Mouse (Mus musculus): ENCODE measurements around the gene Adap1. TPM values are rescaled to one million over a fixed set of nuclear protein-coding genes. Genes with fewer than 3 reads are reported as not detected.

The Adap1 gene
- polyA plus RNA-seq, 1 experiment, result 23.2 TPM

DNA sequence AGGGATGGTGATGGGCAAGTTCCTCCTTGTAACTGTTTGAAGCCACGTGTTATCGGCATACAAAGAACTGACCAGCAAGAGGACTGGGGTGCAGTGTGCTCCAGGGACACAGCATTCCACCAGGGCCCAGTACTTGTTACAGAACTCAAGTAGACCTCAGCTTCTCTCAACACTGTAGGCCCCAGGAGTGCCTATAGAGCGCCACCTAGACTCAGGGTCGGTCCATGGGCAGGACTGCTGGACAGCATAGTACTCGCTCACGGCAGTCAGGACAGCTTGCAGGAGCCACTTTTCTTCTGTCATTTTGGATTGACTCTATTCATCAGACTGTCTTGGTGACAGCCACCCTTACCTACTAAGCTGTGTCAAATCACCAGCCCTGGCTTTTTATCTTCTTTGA, 70.5 kb downstream of the Adap1 start:
- no peak for TF ChIP-seq POLR2A (IDR thresholded peaks at IDR 0.05; ENCODE audit: low read depth, low read length)
- no peaks in the 10 kb centered on the region for H3K27me3 ChIP-seq (ENCODE audit: control insufficient read depth, insufficient read depth, low read length)
- H3K27ac ChIP-seq (ENCODE audit: insufficient read depth, low read length), result no peak overlapping the region
- H3K4me1 ChIP-seq (ENCODE audit: control insufficient read depth, insufficient read depth, insufficient read length), result peaks cover 17% of the 10 kb centered on the region; the same call in 1 of the 2 replicates
- no peak for DNase-seq (ENCODE audit: low read depth in 1 of 2, low spot score in 2 of 2)
- H3K36me3 ChIP-seq (ENCODE audit: control insufficient read depth, insufficient read depth, low read length), result no peaks in the 10 kb centered on the region
- H3K4me3 ChIP-seq (ENCODE audit: extremely low read depth, insufficient read depth, insufficient read length), result no peak overlapping the region
- 89% methylated on average over 6 of the region's 6 CpGs for WGBS

DNA sequence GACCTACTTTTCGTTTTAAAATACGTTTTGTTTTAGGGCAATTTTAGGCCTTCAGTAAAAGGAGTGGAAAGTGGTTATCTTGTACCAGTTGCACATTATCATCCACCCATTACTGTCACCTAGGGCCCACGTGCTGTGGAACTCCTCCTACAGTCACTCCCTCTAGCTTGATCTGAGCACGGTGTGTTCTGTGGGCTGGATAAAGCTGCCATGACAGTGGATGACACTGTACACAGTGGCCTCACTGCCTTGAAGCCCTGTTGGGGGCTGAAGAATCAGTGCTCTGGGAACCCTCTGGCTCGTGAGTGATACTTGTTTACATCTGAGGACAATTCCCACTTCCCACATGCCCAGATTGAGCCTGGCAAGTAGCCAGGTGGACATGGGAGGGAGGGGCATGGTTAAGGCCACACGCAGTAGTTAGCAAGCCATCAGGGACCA, 72.1 kb downstream of the Adap1 start:
- peaks cover 4% of the 10 kb centered on the region for H3K36me3 ChIP-seq (ENCODE audit: control insufficient read depth, insufficient read depth, low read length)
- no peak for DNase-seq (ENCODE audit: low read depth in 1 of 2, low spot score in 2 of 2)
- peak overlapping the region; percentile 93 for H3K27ac ChIP-seq (ENCODE audit: insufficient read depth, low read length)
- TF ChIP-seq CTCF (IDR thresholded peaks at IDR 0.05; ENCODE audit: extremely low read depth, insufficient read depth, insufficient read length, insufficient replicate concordance) (no peak), POLR2A (IDR thresholded peaks at IDR 0.05; ENCODE audit: low read depth, low read length) (no peak)
- H3K4me1 ChIP-seq (ENCODE audit: control insufficient read depth, insufficient read depth, insufficient read length), result peaks cover 17% of the 10 kb centered on the region; the same call in 1 of the 2 replicates
- WGBS, result 3% methylated on average over 6 of the region's 6 CpGs
- H3K4me3 ChIP-seq (ENCODE audit: extremely low read depth, insufficient read depth, insufficient read length), result peak overlapping the region; percentile 88
- H3K27me3 ChIP-seq (ENCODE audit: control insufficient read depth, insufficient read depth, low read length), result no peaks in the 10 kb centered on the region

DNA sequence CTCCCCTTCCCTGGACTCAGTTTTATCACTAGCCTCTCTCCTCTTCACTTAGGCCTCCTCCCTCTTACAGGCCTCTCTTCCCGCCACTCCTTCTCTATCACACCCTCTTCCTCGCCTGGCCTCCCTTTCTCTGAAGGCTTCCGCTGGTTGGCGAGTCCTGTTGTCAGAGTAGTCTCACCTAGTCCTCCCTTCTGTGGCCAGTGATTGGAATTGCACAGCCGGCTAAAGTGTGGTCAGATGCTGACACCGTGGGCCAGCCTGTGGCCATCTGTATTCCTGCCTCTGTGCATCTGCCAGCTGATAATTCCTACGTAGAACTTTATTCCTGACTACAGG, 72.5 kb downstream of the Adap1 start:
- WGBS, result under 1% methylated on average over 7 of the region's 7 CpGs
- DNase-seq (ENCODE audit: low read depth in 1 of 2, low spot score in 2 of 2), result peak in 1 of 2 experiments; percentile 18
- H3K4me1 ChIP-seq (ENCODE audit: control insufficient read depth, insufficient read depth, insufficient read length), result peaks cover 17% of the 10 kb centered on the region; the same call in 1 of the 2 replicates
- peak overlapping the region; percentile 93 for H3K27ac ChIP-seq (ENCODE audit: insufficient read depth, low read length)
- peaks cover 5% of the 10 kb centered on the region for H3K36me3 ChIP-seq (ENCODE audit: control insufficient read depth, insufficient read depth, low read length)
- H3K27me3 ChIP-seq (ENCODE audit: control insufficient read depth, insufficient read depth, low read length), result no peaks in the 10 kb centered on the region
- H3K4me3 ChIP-seq (ENCODE audit: extremely low read depth, insufficient read depth, insufficient read length), result peak overlapping the region; percentile 88
- TF ChIP-seq POLR2A (IDR thresholded peaks at IDR 0.05; ENCODE audit: low read depth, low read length) (no peak), CTCF (IDR thresholded peaks at IDR 0.05; ENCODE audit: extremely low read depth, insufficient read depth, insufficient read length, insufficient replicate concordance) (no peak)

DNA sequence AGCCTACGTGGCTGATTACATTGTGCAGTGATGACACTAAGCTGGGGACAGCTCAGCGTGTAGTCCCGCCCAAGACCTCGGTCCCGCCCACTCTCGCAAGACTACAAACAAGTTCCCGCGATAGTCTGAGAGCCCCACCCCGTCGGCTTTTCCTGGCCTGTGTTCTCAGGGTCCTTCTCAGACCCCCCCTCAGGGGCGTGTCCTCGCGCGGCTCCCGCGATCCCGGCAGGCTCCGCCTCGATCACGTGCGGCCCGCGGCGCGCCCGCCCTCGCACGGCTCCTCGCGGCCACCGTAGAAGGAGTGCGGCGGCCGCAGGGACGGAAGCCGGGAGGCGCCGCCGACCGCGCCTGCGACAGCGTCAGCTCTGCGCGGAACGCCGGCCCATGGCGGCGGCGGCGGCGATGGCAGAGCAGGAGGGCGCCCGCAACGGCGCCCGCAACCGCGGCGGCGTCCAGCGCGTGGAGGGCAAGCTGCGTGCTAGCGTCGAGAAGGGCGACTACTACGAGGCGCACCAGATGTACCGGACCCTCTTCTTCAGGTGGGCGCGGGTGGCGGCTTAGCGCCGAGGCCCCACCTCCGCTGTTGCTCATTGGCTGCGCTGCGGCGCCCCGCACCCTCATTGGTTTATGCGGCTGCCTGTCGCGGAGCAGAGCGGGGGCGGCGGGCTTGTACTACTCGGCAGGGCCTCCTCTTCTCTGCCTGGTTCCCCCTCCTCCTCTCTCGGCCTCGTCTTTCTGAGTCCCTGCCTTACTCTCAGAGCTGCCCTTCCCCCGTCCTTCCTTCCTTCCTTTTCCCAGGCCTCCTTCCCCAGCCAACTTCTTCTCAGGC, 73.1 kb downstream of the Adap1 start, which contains the start of gene Get4:
Gene Get4, plus strand, starts transcription at position 244 of the 829 bp plus-strand sequence.
- Histone ChIP-seq H3K27me3 (ENCODE audit: control insufficient read depth, insufficient read depth, low read length) (no peaks in the 10 kb centered on the region), H3K4me3 (ENCODE audit: extremely low read depth, insufficient read depth, insufficient read length) (peak within 1 kb of the TSS; percentile 88), H3K4me1 (ENCODE audit: control insufficient read depth, insufficient read depth, insufficient read length) (peaks cover 17% of the 10 kb centered on the region; the same call in 1 of the 2 replicates), H3K36me3 (ENCODE audit: control insufficient read depth, insufficient read depth, low read length) (peaks cover 10% of the 10 kb centered on the region), H3K27ac (ENCODE audit: insufficient read depth, low read length) (peak within 1 kb of the TSS; percentile 93)
- peak; percentile 98 to 99 for DNase-seq (ENCODE audit: low read depth in 1 of 2, low spot score in 2 of 2)
- TF ChIP-seq CTCF (IDR thresholded peaks at IDR 0.05; ENCODE audit: extremely low read depth, insufficient read depth, insufficient read length, insufficient replicate concordance) (no peak), POLR2A (IDR thresholded peaks at IDR 0.05; ENCODE audit: low read depth, low read length) (peak; percentile 6; the same call in 1 of the 2 replicates)
- under 1% methylated on average over 90 of the region's 90 CpGs for WGBS

DNA sequence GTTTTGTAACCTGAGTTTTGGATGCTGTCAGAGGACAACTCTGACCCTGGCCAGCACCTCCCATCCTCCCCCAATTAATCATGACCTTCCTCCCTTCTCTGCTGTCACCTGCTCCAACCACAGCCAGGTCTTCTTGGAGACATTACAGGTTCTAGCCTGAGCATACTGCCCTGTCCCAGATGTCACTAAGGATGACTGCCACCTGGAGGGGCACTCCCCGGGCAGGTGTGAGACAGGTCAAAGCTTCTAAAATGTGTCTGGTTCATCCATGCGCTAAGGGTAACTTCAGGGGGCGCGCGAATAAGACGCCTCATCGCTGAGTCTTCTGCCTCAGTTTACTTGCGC, 73.7 kb downstream of the Adap1 start:
- Histone ChIP-seq H3K27me3 (ENCODE audit: control insufficient read depth, insufficient read depth, low read length) (no peaks in the 10 kb centered on the region), H3K27ac (ENCODE audit: insufficient read depth, low read length) (peak overlapping the region; percentile 63), H3K4me3 (ENCODE audit: extremely low read depth, insufficient read depth, insufficient read length) (peak overlapping the region; percentile 88), H3K36me3 (ENCODE audit: control insufficient read depth, insufficient read depth, low read length) (peaks cover 15% of the 10 kb centered on the region), H3K4me1 (ENCODE audit: control insufficient read depth, insufficient read depth, insufficient read length) (peaks cover 13% of the 10 kb centered on the region; the same call in 1 of the 2 replicates)
- no peak for TF ChIP-seq POLR2A (IDR thresholded peaks at IDR 0.05; ENCODE audit: low read depth, low read length)
- no peak for TF ChIP-seq CTCF (IDR thresholded peaks at IDR 0.05; ENCODE audit: extremely low read depth, insufficient read depth, insufficient read length, insufficient replicate concordance)
- WGBS, result under 1% methylated on average over 8 of the region's 8 CpGs
- no peak for DNase-seq (ENCODE audit: low read depth in 1 of 2, low spot score in 2 of 2)

DNA sequence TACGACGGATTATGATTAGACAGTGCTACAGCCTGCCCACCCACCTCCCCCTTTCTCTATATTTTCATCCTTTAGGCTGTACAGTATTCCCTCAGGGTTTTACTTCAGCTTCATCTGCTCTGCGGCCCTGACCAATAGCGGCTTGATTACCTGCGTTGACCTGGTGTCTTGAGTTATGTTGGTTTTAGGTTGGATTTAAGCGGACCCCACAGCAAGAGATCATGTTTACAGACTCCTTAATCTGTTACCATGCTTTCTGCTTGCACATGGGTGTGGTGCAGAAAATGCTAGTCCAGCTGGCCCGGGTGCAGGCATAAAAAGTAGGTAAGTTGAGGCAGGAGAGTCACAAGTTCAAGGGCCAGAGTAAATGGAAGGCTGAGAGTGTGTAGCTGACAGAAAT, 74.1 kb downstream of the Adap1 start:
- Histone ChIP-seq H3K27me3 (ENCODE audit: control insufficient read depth, insufficient read depth, low read length) (no peaks in the 10 kb centered on the region), H3K27ac (ENCODE audit: insufficient read depth, low read length) (no peak overlapping the region), H3K36me3 (ENCODE audit: control insufficient read depth, insufficient read depth, low read length) (peaks cover 19% of the 10 kb centered on the region), H3K4me1 (ENCODE audit: control insufficient read depth, insufficient read depth, insufficient read length) (peaks cover 11% of the 10 kb centered on the region; the same call in 1 of the 2 replicates), H3K4me3 (ENCODE audit: extremely low read depth, insufficient read depth, insufficient read length) (no peak overlapping the region)
- no peak for DNase-seq (ENCODE audit: low read depth in 1 of 2, low spot score in 2 of 2)
- 94% methylated on average over 7 of the region's 7 CpGs for WGBS
- no peak for TF ChIP-seq CTCF (IDR thresholded peaks at IDR 0.05; ENCODE audit: extremely low read depth, insufficient read depth, insufficient read length, insufficient replicate concordance)

DNA sequence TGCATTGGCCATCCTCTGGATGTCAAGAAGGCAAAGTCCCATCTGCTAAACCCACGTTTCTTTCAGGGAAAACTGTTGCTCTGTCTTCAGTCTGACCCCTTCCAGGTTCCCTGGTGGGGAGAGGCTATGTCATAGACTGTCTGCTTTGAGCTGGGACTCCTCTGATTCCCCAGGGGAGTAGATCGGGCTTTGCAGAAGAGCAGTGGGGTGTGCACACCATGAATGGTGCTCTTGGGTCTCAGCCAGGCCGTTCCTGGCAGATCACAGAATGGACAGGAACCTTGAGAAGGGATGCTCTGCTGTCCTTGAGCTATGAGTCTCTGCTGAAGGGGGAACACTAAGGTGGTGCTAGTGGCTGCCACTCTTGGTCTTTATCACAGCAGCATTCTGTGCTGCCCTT, 76.6 kb downstream of the Adap1 start:
- no peak for TF ChIP-seq CTCF (IDR thresholded peaks at IDR 0.05; ENCODE audit: extremely low read depth, insufficient read depth, insufficient read length, insufficient replicate concordance)
- no peak for TF ChIP-seq POLR2A (IDR thresholded peaks at IDR 0.05; ENCODE audit: low read depth, low read length)
- no peak for DNase-seq (ENCODE audit: low read depth in 1 of 2, low spot score in 2 of 2)
- 73% methylated on average over 3 of the region's 3 CpGs for WGBS
- no peaks in the 10 kb centered on the region for H3K27me3 ChIP-seq (ENCODE audit: control insufficient read depth, insufficient read depth, low read length)
- H3K36me3 ChIP-seq (ENCODE audit: control insufficient read depth, insufficient read depth, low read length), result peaks cover 35% of the 10 kb centered on the region
- peaks cover 5% of the 10 kb centered on the region; the same call in 1 of the 2 replicates for H3K4me1 ChIP-seq (ENCODE audit: control insufficient read depth, insufficient read depth, insufficient read length)
- no peak overlapping the region for H3K4me3 ChIP-seq (ENCODE audit: extremely low read depth, insufficient read depth, insufficient read length)
- H3K27ac ChIP-seq (ENCODE audit: insufficient read depth, low read length), result no peak overlapping the region
